Mouse (Mus musculus) embryo, embryonic 10 days (tissue): ENCODE data around the gene Large1.
"Not testable (repeated sequence)": the region's sequence is repeated elsewhere in the genome, so short reads cannot be mapped to it uniquely, and the experiment has no call there.

ENCODE experiments used
- DNase-seq: peaks from one replicate; pipeline ENCODE4 v3.0.0-alpha.2; 2015; ENCODE audit warnings: low spot score

Large1 gene

GRCm38 (mm10) chr8:73017601-73018000, 335.7 kb downstream of the Large1 start:
- no peak for DNase-seq

- DNase-seq, result no peak
These were observed 337.0 kb downstream of the Large1 start for GRCm38 (mm10) chr8:73016303-73016702.

GRCm38 (mm10) chr8:73007489-73007888, 345.9 kb downstream of the Large1 start:
- DNase-seq, result peak; percentile 36

GRCm38 (mm10) chr8:73003858-73004257, 349.5 kb downstream of the Large1 start:
- peak; percentile 72 for DNase-seq

- no peak for DNase-seq
These were observed 359.5 kb downstream of the Large1 start for GRCm38 (mm10) chr8:72993831-72994230.

- no peak for DNase-seq
These were observed 362.9 kb downstream of the Large1 start for GRCm38 (mm10) chr8:72990425-72990824.

GRCm38 (mm10) chr8:72982832-72983231, 370.5 kb downstream of the Large1 start:
- DNase-seq, result no peak

GRCm38 (mm10) chr8:72955074-72955473, 398.3 kb downstream of the Large1 start:
- no peak for DNase-seq

- not testable (repeated sequence) for DNase-seq
These were observed 411.9 kb downstream of the Large1 start for GRCm38 (mm10) chr8:72941393-72941792.

GRCm38 (mm10) chr8:72919182-72919902, 434.0 kb downstream of the Large1 start:
- peak; percentile 4 for DNase-seq

GRCm38 (mm10) chr8:72905491-72905890, 447.8 kb downstream of the Large1 start:
- DNase-seq, result no peak

GRCm38 (mm10) chr8:72901591-72901990, 451.7 kb downstream of the Large1 start:
- no peak for DNase-seq

GRCm38 (mm10) chr8:72899321-72899720, 454.0 kb downstream of the Large1 start:
- DNase-seq, result no peak

- DNase-seq, result no peak
These were observed 470.3 kb downstream of the Large1 start for GRCm38 (mm10) chr8:72883033-72883432.

- no peak for DNase-seq
These were observed 479.9 kb downstream of the Large1 start for GRCm38 (mm10) chr8:72873411-72873810.

- no peak for DNase-seq
These were observed 506.5 kb downstream of the Large1 start for GRCm38 (mm10) chr8:72846881-72847280.

GRCm38 (mm10) chr8:72835863-72836262, 517.5 kb downstream of the Large1 start:
- no peak for DNase-seq

- DNase-seq, result no peak
These were observed 520.2 kb downstream of the Large1 start for GRCm38 (mm10) chr8:72833112-72833511.

GRCm38 (mm10) chr8:72832371-72832770, 521.0 kb downstream of the Large1 start:
- no peak for DNase-seq

GRCm38 (mm10) chr8:72817655-72818349, 535.5 kb downstream of the Large1 start:
- no peak for DNase-seq

GRCm38 (mm10) chr8:72816679-72817078, 536.7 kb downstream of the Large1 start:
- DNase-seq, result no peak

GRCm38 (mm10) chr8:72815681-72816080, 537.7 kb downstream of the Large1 start:
- DNase-seq, result no peak

GRCm38 (mm10) chr8:72812690-72813089, 540.6 kb downstream of the Large1 start:
- no peak for DNase-seq

- DNase-seq, result no peak
These were observed 551.8 kb downstream of the Large1 start for GRCm38 (mm10) chr8:72801583-72801982.
